9 mouse cellular contexts compared by ENCODE assay signal in genomic region chr17:25082081-25082847, GRCm38 (mm10). TPM values are rescaled to one million over a fixed set of nuclear protein-coding genes. Genes with fewer than 3 reads are reported as not detected.
DNase-seq lines count a peak whose midpoint lies in the region; ATAC-seq and TF ChIP-seq lines count a peak whose summit lies in the region.
"Had no signal": no experiment of that assay in that cellular context is flagged by ENCODE, and none has a peak within 500 bp of the region (broad histone marks: within the 10 kb centered on the region; RNA-seq: fewer than 3 reads in every experiment).

No protein-coding gene starts in this region.

- 82% methylated on average over 14 of the region's 14 CpGs for WGBS in forebrain, postnatal 0 days
- WGBS in forebrain, embryonic 12.5 days, result 79% methylated on average over 14 of the region's 14 CpGs
- 73% methylated on average over 14 of the region's 14 CpGs for WGBS in bone marrow, adult 2 months
- 55% methylated on average over 14 of the region's 14 CpGs for WGBS in limb, embryonic 11.5 days

- H3K4me1 ChIP-seq in forebrain, postnatal 0 days (ENCODE audit: insufficient read depth), result no peaks in the 10 kb centered on the region
- H3K4me1 ChIP-seq in forebrain, embryonic 12.5 days, result no peaks in the 10 kb centered on the region
- H3K4me1 ChIP-seq in bone marrow, adult 2 months (ENCODE audit: control insufficient read depth, insufficient read depth, low read length), result no peaks in the 10 kb centered on the region; the same call in 1 of the 2 replicates
- peaks cover 30% of the 10 kb centered on the region for H3K4me1 ChIP-seq in limb, embryonic 11.5 days (ENCODE audit: control insufficient read depth, insufficient read depth, low read length)

- no peak for ATAC-seq in forebrain, postnatal 0 days
- ATAC-seq in forebrain, embryonic 12.5 days (ENCODE audit: low FRiP score), result no peak
- ATAC-seq in limb, embryonic 11.5 days (ENCODE audit: insufficient number of reproducible peaks, low FRiP score, low TSS enrichment, low read depth), result no peak

- no peak for TF ChIP-seq CTCF in forebrain, postnatal 0 days (IDR thresholded peaks at IDR 0.05; ENCODE audit: low read depth)
- TF ChIP-seq CTCF in bone marrow, adult 2 months (IDR thresholded peaks at IDR 0.05; ENCODE audit: control insufficient read depth, insufficient read depth, low read length), result 0 out of 2 replicates have a peak, but pooled peaks have one; percentile 11

- H3K36me3 ChIP-seq in forebrain, postnatal 0 days (ENCODE audit: insufficient read depth), result peaks cover 11% of the 10 kb centered on the region; the same call in 1 of the 2 replicates
- H3K36me3 ChIP-seq in forebrain, embryonic 12.5 days (replicated peaks), result no peaks in the 10 kb centered on the region
- peaks cover 2% of the 10 kb centered on the region; the same call in 1 of the 2 replicates for H3K36me3 ChIP-seq in limb, embryonic 11.5 days (ENCODE audit: control insufficient read depth, insufficient read depth, low read length)
- no peaks in the 10 kb centered on the region; the same call in 1 of the 2 replicates for H3K36me3 ChIP-seq in splenic B cell, adult 2 months (ENCODE audit: control insufficient read depth, insufficient read depth, low read length, poor library complexity, severe bottlenecking)

- no peaks in the 10 kb centered on the region for H3K27me3 ChIP-seq in forebrain, postnatal 0 days (ENCODE audit: insufficient read depth, low read length)
- H3K27me3 ChIP-seq in forebrain, embryonic 12.5 days, result no peaks in the 10 kb centered on the region
- no peaks in the 10 kb centered on the region for H3K27me3 ChIP-seq in limb, embryonic 11.5 days (ENCODE audit: control insufficient read depth, insufficient read depth, low read length)
- no peaks in the 10 kb centered on the region for H3K27me3 ChIP-seq in splenic B cell, adult 2 months (ENCODE audit: control insufficient read depth, insufficient read depth, low read length, poor library complexity, severe bottlenecking)

- H3K4me3 ChIP-seq in forebrain, postnatal 0 days (ENCODE audit: low read depth, low read length), result no peak overlapping the region
- no peak overlapping the region for H3K4me3 ChIP-seq in forebrain, embryonic 12.5 days (replicated peaks)
- H3K4me3 ChIP-seq in bone marrow, adult 2 months (replicated peaks; ENCODE audit: control insufficient read depth, low read depth, low read length), result no peak overlapping the region
- H3K4me3 ChIP-seq in limb, embryonic 11.5 days (ENCODE audit: low read depth, low read length), result no peak overlapping the region

- peak overlapping the region; percentile 35; the same call in 1 of the 2 replicates for H3K27ac ChIP-seq in forebrain, postnatal 0 days (ENCODE audit: low read depth, low read length)
- H3K27ac ChIP-seq in forebrain, embryonic 12.5 days, result no peak overlapping the region
- H3K27ac ChIP-seq in bone marrow, adult 2 months (ENCODE audit: control insufficient read depth, insufficient read depth, low read depth, low read length, poor library complexity), result no peak overlapping the region
- peak overlapping the region; percentile 57; the same call in 1 of the 2 replicates for H3K27ac ChIP-seq in limb, embryonic 11.5 days (replicated peaks; ENCODE audit: low read depth, low read length)

- no peak overlapping the region for H3K9ac ChIP-seq in forebrain, postnatal 0 days
- no peak overlapping the region for H3K9ac ChIP-seq in forebrain, embryonic 12.5 days
- no peak overlapping the region for H3K9ac ChIP-seq in limb, embryonic 11.5 days (ENCODE audit: low read length)

- H3K9me3 ChIP-seq in forebrain, postnatal 0 days (ENCODE audit: low read length), result no peaks in the 10 kb centered on the region
- H3K9me3 ChIP-seq in forebrain, embryonic 12.5 days, result no peaks in the 10 kb centered on the region
- no peaks in the 10 kb centered on the region for H3K9me3 ChIP-seq in limb, embryonic 11.5 days (ENCODE audit: control insufficient read depth, low read length)

- TF ChIP-seq POLR2A in bone marrow, adult 2 months (IDR thresholded peaks at IDR 0.05; ENCODE audit: borderline replicate concordance, control insufficient read depth, low read depth, low read length), result no peak

- H3K4me2 ChIP-seq in forebrain, postnatal 0 days (ENCODE audit: low read depth), result no peak overlapping the region
- H3K4me2 ChIP-seq in forebrain, embryonic 12.5 days, result no peak overlapping the region
- no peak overlapping the region for H3K4me2 ChIP-seq in limb, embryonic 11.5 days (ENCODE audit: low read depth, severe bottlenecking)

- DNase-seq in forebrain, postnatal 0 days, result no peak
- DNase-seq in heart, postnatal 10 days, result peak; percentile 55 to 60
- DNase-seq in limb, embryonic 11.5 days (ENCODE audit: low spot score), result peak; percentile 26
- DNase-seq in splenic B cell, adult 2 months (ENCODE audit: low read depth, low spot score), result peak; percentile 45
- no peak for DNase-seq in adrenal gland, postnatal 14 days
- DNase-seq in layer of hippocampus, adult 9-10 months (ENCODE audit: low spot score), result no peak

- intact Hi-C loops in heart, postnatal 10 days (cut with DNase I), result no loop called here

RNA-seq across cellular contexts. Expression of gene Tmem204, which starts 1.1 kb away (rescaled TPM):
- 9.0 and 11.9 TPM in 2 replicates for total RNA-seq in forebrain, postnatal 0 days (2014; rRNA removed)
- 10.3 and 10.6 TPM in 2 replicates for polyA plus RNA-seq in forebrain, postnatal 0 days (2015; fragmentation: Nextera tagmentation; extraction: Ambion mirVana)
- polyA plus RNA-seq in forebrain, embryonic 12.5 days (2016; fragmentation: Nextera tagmentation; extraction: Ambion mirVana), result 8.2 and 9.1 TPM in 2 replicates
- polyA plus RNA-seq in bone marrow, adult 2 months (2011; ENCODE audit: insufficient read depth, insufficient read length, low replicate concordance, missing spikeins), result 2.5 and 4.6 TPM in 2 replicates
- 10 to 100 TPM; 42.1 to 42.2 TPM for total RNA-seq in heart, postnatal 10 days (2021)
- polyA plus RNA-seq in limb, embryonic 11.5 days (2014; fragmentation: Nextera tagmentation; extraction: Ambion mirVana), result 9.7 and 10.8 TPM in 2 replicates
- total RNA-seq in adrenal gland, postnatal 14 days (2021), result 30.1 and 30.2 TPM in 2 replicates
- total RNA-seq: hematopoietic stem cell, adult 5-6 weeks had no signal

RNA-seq across cellular contexts. Expression of gene Telo2, which starts 33.5 kb away (rescaled TPM):
- 51.9 and 92.2 TPM in 2 replicates for total RNA-seq in forebrain, postnatal 0 days (2014; rRNA removed)
- 32.4 and 35.6 TPM in 2 replicates for polyA plus RNA-seq in forebrain, postnatal 0 days (2015; fragmentation: Nextera tagmentation; extraction: Ambion mirVana)
- 42.4 and 47.5 TPM in 2 replicates for polyA plus RNA-seq in forebrain, embryonic 12.5 days (2016; fragmentation: Nextera tagmentation; extraction: Ambion mirVana)
- 19.5 and 30.4 TPM in 2 replicates for polyA plus RNA-seq in bone marrow, adult 2 months (2011; ENCODE audit: insufficient read depth, insufficient read length, low replicate concordance, missing spikeins)
- 10 to 100 TPM; 15.2 to 16.8 TPM for total RNA-seq in heart, postnatal 10 days (2021)
- 28.8 and 35.8 TPM in 2 replicates for polyA plus RNA-seq in limb, embryonic 11.5 days (2014; fragmentation: Nextera tagmentation; extraction: Ambion mirVana)
- total RNA-seq in adrenal gland, postnatal 14 days (2021), result 19.9 and 27.3 TPM in 2 replicates

RNA-seq across cellular contexts. Expression of gene Ptx4, which starts 38.3 kb away (rescaled TPM):
- total RNA-seq in forebrain, postnatal 0 days (2014; rRNA removed), result 1.2 TPM in 1 of 2 replicates, not detected in the other
- 0.20 and 0.54 TPM in 2 replicates for polyA plus RNA-seq in forebrain, postnatal 0 days (2015; fragmentation: Nextera tagmentation; extraction: Ambion mirVana)
- 0.18 TPM in 1 of 2 replicates, not detected in the other for polyA plus RNA-seq in forebrain, embryonic 12.5 days (2016; fragmentation: Nextera tagmentation; extraction: Ambion mirVana)
- polyA plus RNA-seq in bone marrow, adult 2 months (2011; ENCODE audit: insufficient read depth, insufficient read length, low replicate concordance, missing spikeins), result 1.4 TPM in 1 of 2 replicates, not detected in the other
- total RNA-seq in heart, postnatal 10 days (2021), result 1 to 10 TPM; 1.9 to 4.6 TPM
- 0.17 TPM in 1 of 2 replicates, not detected in the other for polyA plus RNA-seq in limb, embryonic 11.5 days (2014; fragmentation: Nextera tagmentation; extraction: Ambion mirVana)
- not detected in 2 replicates for total RNA-seq in adrenal gland, postnatal 14 days (2021)

RNA-seq across cellular contexts. Expression of gene Clcn7, which starts 50.9 kb away (rescaled TPM):
- 29.2 and 33.1 TPM in 2 replicates for total RNA-seq in forebrain, postnatal 0 days (2014; rRNA removed)
- polyA plus RNA-seq in forebrain, postnatal 0 days (2015; fragmentation: Nextera tagmentation; extraction: Ambion mirVana), result 14.8 and 19.0 TPM in 2 replicates
- 23.9 and 26.1 TPM in 2 replicates for polyA plus RNA-seq in forebrain, embryonic 12.5 days (2016; fragmentation: Nextera tagmentation; extraction: Ambion mirVana)
- 17.0 and 21.9 TPM in 2 replicates for polyA plus RNA-seq in bone marrow, adult 2 months (2011; ENCODE audit: insufficient read depth, insufficient read length, low replicate concordance, missing spikeins)
- total RNA-seq in heart, postnatal 10 days (2021), result 10 to 100 TPM; 27.7 to 28.8 TPM
- 20.6 and 21.0 TPM in 2 replicates for polyA plus RNA-seq in limb, embryonic 11.5 days (2014; fragmentation: Nextera tagmentation; extraction: Ambion mirVana)
- total RNA-seq in adrenal gland, postnatal 14 days (2021), result 33.3 and 35.2 TPM in 2 replicates

Comparison
In these comparisons a context has a peak if more than half of its experiments do, and no peak if none do; other contexts are left out.
1. H3K27ac ChIP-seq: peak in forebrain, postnatal 0 days (single experiment) and limb, embryonic 11.5 days (single experiment); none in forebrain, embryonic 12.5 days (single experiment) and bone marrow, adult 2 months (single experiment).
2. DNase-seq: peak in heart, postnatal 10 days (2 of 2), limb, embryonic 11.5 days (single experiment) and splenic B cell, adult 2 months (single experiment); none in forebrain, postnatal 0 days (single experiment), adrenal gland, postnatal 14 days (single experiment) and layer of hippocampus, adult 9-10 months (single experiment).